Mouse (Mus musculus) bone marrow macrophage, adult 2 months (primary cell): Measurements from ENCODE around the gene A930009A15Rik.

Experiments
- CTCF ChIP-seq: IDR thresholded peaks from 2 replicates; pipeline ENCODE4 v1.5.1; 2012; ENCODE audit warnings: low read depth, mild to moderate bottlenecking, low read length, moderate library complexity
- POLR2A ChIP-seq: IDR thresholded peaks from 2 replicates; pipeline ENCODE4 v1.6.1; 2012; ENCODE audit warnings: mild to moderate bottlenecking, low read depth, low read length, borderline replicate concordance

- no peak for TF ChIP-seq POLR2A
- no peak for TF ChIP-seq CTCF
Observed at GRCm38 (mm10) chr10:115530746-115531145, 39.0 kb upstream of the A930009A15Rik start.
